Mouse (Mus musculus): ENCODE data around the gene Eps8l3. TPM values are rescaled to one million over a fixed set of nuclear protein-coding genes. Genes with fewer than 3 reads are reported as not detected.
A peak's percentile ranks its signal among the peaks of the same experiment; 100 is the strongest.
"Not testable (repeated sequence)": the region's sequence is repeated elsewhere in the genome, so short reads cannot be mapped to it uniquely, and the experiment has no call there.

The Eps8l3 gene
- polyA plus RNA-seq, 1 experiment from 2014 or later = not detected

GRCm38 (mm10) chr3:107855368-107855767, 21.7 kb upstream of the Eps8l3 start:
- ATAC-seq (ENCODE audit: low FRiP score, low read depth) = no peak
- Histone ChIP-seq H3K4me1 (replicated peaks) (peaks cover 7% of the 10 kb centered on the region), H3K27ac (replicated peaks) (no peak overlapping the region), H3K36me3 (no peaks in the 10 kb centered on the region), H3K9me3 (no peaks in the 10 kb centered on the region), H3K27me3 (no peaks in the 10 kb centered on the region), H3K4me3 (no peak overlapping the region), H3K9ac (no peak overlapping the region), H3K4me2 (no peak overlapping the region)
- 80% methylated on average over 13 of the region's 13 CpGs for WGBS

GRCm38 (mm10) chr3:107857646-107858045, 19.4 kb upstream of the Eps8l3 start:
- Histone ChIP-seq H3K4me2 (no peak overlapping the region), H3K4me1 (replicated peaks) (no peaks in the 10 kb centered on the region), H3K27me3 (no peaks in the 10 kb centered on the region), H3K36me3 (no peaks in the 10 kb centered on the region), H3K9me3 (no peaks in the 10 kb centered on the region), H3K4me3 (no peak overlapping the region), H3K27ac (replicated peaks) (no peak overlapping the region), H3K9ac (no peak overlapping the region)
- ATAC-seq (ENCODE audit: low FRiP score, low read depth) = no peak
- WGBS = 61% methylated on average over 6 of the region's 6 CpGs

- not testable (repeated sequence) for H3K4me1 ChIP-seq (replicated peaks); H3K4me3 ChIP-seq; H3K27me3 ChIP-seq; H3K9ac ChIP-seq; H3K27ac ChIP-seq (replicated peaks); H3K4me2 ChIP-seq; ATAC-seq (ENCODE audit: low FRiP score, low read depth); H3K36me3 ChIP-seq; H3K9me3 ChIP-seq
- 81% methylated on average over 5 of the region's 5 CpGs for WGBS
Observed at GRCm38 (mm10) chr3:107861483-107861882, 15.5 kb upstream of the Eps8l3 start.

GRCm38 (mm10) chr3:107862471-107862870, 14.6 kb upstream of the Eps8l3 start:
- WGBS = 82% methylated on average over 2 of the region's 2 CpGs
- Histone ChIP-seq H3K27me3 (no peaks in the 10 kb centered on the region; the same call in 1 of the 2 replicates), H3K9me3 (no peaks in the 10 kb centered on the region), H3K36me3 (no peaks in the 10 kb centered on the region), H3K4me3 (no peak overlapping the region), H3K4me1 (replicated peaks) (peaks cover 3% of the 10 kb centered on the region; the same call in 1 of the 2 replicates), H3K27ac (replicated peaks) (no peak overlapping the region), H3K9ac (no peak overlapping the region), H3K4me2 (no peak overlapping the region)
- ATAC-seq (ENCODE audit: low FRiP score, low read depth) = no peak

GRCm38 (mm10) chr3:107863471-107863870, 13.6 kb upstream of the Eps8l3 start:
- H3K36me3 ChIP-seq = no peaks in the 10 kb centered on the region
- no peak overlapping the region for H3K9ac ChIP-seq
- no peak overlapping the region for H3K4me3 ChIP-seq
- H3K9me3 ChIP-seq = no peaks in the 10 kb centered on the region
- no peak overlapping the region for H3K27ac ChIP-seq (replicated peaks)
- H3K4me2 ChIP-seq = no peak overlapping the region
- no peak for ATAC-seq (ENCODE audit: low FRiP score, low read depth)
- no peaks in the 10 kb centered on the region; the same call in 1 of the 2 replicates for H3K27me3 ChIP-seq
- H3K4me1 ChIP-seq (replicated peaks) = peaks cover 3% of the 10 kb centered on the region; the same call in 1 of the 2 replicates
- WGBS = 79% methylated on average over 5 of the region's 5 CpGs

- H3K4me1 ChIP-seq (replicated peaks) = peaks cover 6% of the 10 kb centered on the region; the same call in 1 of the 2 replicates
- peak; percentile 86 for ATAC-seq (ENCODE audit: low FRiP score, low read depth)
- H3K27me3 ChIP-seq = no peaks in the 10 kb centered on the region; the same call in 1 of the 2 replicates
- H3K36me3 ChIP-seq = no peaks in the 10 kb centered on the region
- 19% methylated on average over 2 of the region's 2 CpGs for WGBS
- H3K9me3 ChIP-seq = no peaks in the 10 kb centered on the region
- no peak overlapping the region for H3K4me2 ChIP-seq
- H3K27ac ChIP-seq (replicated peaks) = no peak overlapping the region
- no peak overlapping the region for H3K4me3 ChIP-seq
- H3K9ac ChIP-seq = no peak overlapping the region
Observed at GRCm38 (mm10) chr3:107863898-107864603, 13.0 kb upstream of the Eps8l3 start.

GRCm38 (mm10) chr3:107865364-107866091, 11.5 kb upstream of the Eps8l3 start:
- Histone ChIP-seq H3K27ac (replicated peaks) (no peak overlapping the region), H3K9me3 (no peaks in the 10 kb centered on the region), H3K36me3 (no peaks in the 10 kb centered on the region), H3K4me1 (replicated peaks) (peaks cover 8% of the 10 kb centered on the region; the same call in 1 of the 2 replicates), H3K27me3 (no peaks in the 10 kb centered on the region; the same call in 1 of the 2 replicates), H3K4me3 (no peak overlapping the region), H3K9ac (no peak overlapping the region), H3K4me2 (no peak overlapping the region)
- 76% methylated on average over 10 of the region's 10 CpGs for WGBS
- ATAC-seq (ENCODE audit: low FRiP score, low read depth) = no peak

DNA sequence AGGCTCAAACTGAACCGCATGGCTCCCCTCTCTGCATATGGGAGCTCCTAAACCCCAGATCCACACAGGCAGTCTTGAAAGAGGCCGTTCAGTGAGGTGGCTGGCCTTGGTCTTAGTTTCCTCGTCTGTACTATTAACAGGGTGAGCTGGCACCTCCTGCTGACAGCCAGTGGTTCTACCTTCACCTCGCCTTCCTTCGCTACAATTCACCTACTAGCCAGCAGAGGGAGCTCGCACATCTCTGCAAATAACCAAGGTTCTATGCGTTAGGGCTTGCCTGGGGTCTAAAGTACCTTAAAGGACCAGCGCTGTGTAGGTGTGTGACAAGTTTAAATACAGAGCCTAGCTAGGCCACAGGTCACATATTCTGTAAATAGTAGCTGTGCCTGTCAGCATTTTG, 9.9 kb upstream of the Eps8l3 start:
- no peaks in the 10 kb centered on the region for H3K36me3 ChIP-seq
- H3K4me1 ChIP-seq (replicated peaks) = peaks cover 8% of the 10 kb centered on the region; the same call in 1 of the 2 replicates
- 5% methylated on average over 8 of the region's 8 CpGs for WGBS
- ATAC-seq (ENCODE audit: low FRiP score, low read depth) = peak; percentile 42; the same call in 1 of the 2 replicates
- H3K27ac ChIP-seq (replicated peaks) = no peak overlapping the region
- H3K27me3 ChIP-seq = no peaks in the 10 kb centered on the region; the same call in 1 of the 2 replicates
- H3K4me2 ChIP-seq = no peak overlapping the region
- H3K4me3 ChIP-seq = no peak overlapping the region
- H3K9ac ChIP-seq = no peak overlapping the region
- no peaks in the 10 kb centered on the region for H3K9me3 ChIP-seq

GRCm38 (mm10) chr3:107868452-107868851, 8.6 kb upstream of the Eps8l3 start:
- no peaks in the 10 kb centered on the region for H3K27me3 ChIP-seq
- no peak overlapping the region for H3K9ac ChIP-seq
- no peak overlapping the region for H3K4me2 ChIP-seq
- 90% methylated on average over 22 of the region's 22 CpGs for WGBS
- H3K4me1 ChIP-seq (replicated peaks) = peaks cover 8% of the 10 kb centered on the region; the same call in 1 of the 2 replicates
- no peaks in the 10 kb centered on the region for H3K9me3 ChIP-seq
- H3K36me3 ChIP-seq = no peaks in the 10 kb centered on the region
- no peak overlapping the region for H3K4me3 ChIP-seq
- H3K27ac ChIP-seq (replicated peaks) = no peak overlapping the region
- ATAC-seq (ENCODE audit: low FRiP score, low read depth) = no peak

DNA sequence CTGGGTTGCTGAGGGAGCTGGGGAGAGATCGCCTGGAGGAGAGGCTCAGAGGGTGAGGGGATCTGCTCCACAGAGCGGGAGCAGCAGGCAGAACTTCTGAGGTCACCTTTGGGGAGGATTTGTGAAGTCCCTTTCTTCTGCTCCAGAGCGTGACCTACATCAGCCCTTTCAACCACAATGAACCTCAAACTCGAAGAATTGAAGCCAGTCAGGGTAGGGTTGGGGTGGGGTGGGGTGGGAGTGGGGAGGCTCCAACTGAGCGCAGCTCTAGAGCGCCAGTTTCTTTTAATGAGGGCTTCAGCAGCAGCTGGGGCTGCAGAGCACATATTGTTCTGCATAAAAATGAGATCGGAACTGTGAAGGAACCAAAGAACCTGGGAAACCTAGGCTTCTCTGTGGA, 7.9 kb upstream of the Eps8l3 start:
- H3K27me3 ChIP-seq = no peaks in the 10 kb centered on the region
- no peak overlapping the region for H3K27ac ChIP-seq (replicated peaks)
- no peak overlapping the region for H3K9ac ChIP-seq
- WGBS = 7% methylated on average over 7 of the region's 7 CpGs
- peaks cover 4% of the 10 kb centered on the region; the same call in 1 of the 2 replicates for H3K4me1 ChIP-seq (replicated peaks)
- H3K36me3 ChIP-seq = no peaks in the 10 kb centered on the region
- H3K4me2 ChIP-seq = no peak overlapping the region
- no peak overlapping the region for H3K4me3 ChIP-seq
- H3K9me3 ChIP-seq = no peaks in the 10 kb centered on the region
- peak; percentile 40; the same call in 1 of the 2 replicates for ATAC-seq (ENCODE audit: low FRiP score, low read depth)

- Histone ChIP-seq H3K4me2 (no peak overlapping the region), H3K27me3 (no peaks in the 10 kb centered on the region), H3K27ac (replicated peaks) (no peak overlapping the region), H3K4me3 (no peak overlapping the region), H3K4me1 (replicated peaks) (peaks cover 4% of the 10 kb centered on the region; the same call in 1 of the 2 replicates), H3K36me3 (no peaks in the 10 kb centered on the region), H3K9ac (no peak overlapping the region), H3K9me3 (no peaks in the 10 kb centered on the region)
- ATAC-seq (ENCODE audit: low FRiP score, low read depth) = no peak
- WGBS = 82% methylated on average over 4 of the region's 4 CpGs
Observed at GRCm38 (mm10) chr3:107869925-107870324, 7.1 kb upstream of the Eps8l3 start.

Data from hindbrain, embryonic 15.5 days (tissue).